Mouse (Mus musculus) cerebellum, adult 11-12 months (tissue): ENCODE data around the gene Prkar2b.

Experiments used
- DNase-seq: peaks from one replicate; pipeline ENCODE4 v3.0.0; 2022

Gene Prkar2b

GRCm38 (mm10) chr12:31964074-31964473 is 97.0 kb downstream of the Prkar2b start:
- no peak for DNase-seq

- DNase-seq, result no peak
These were observed 105.3 kb downstream of the Prkar2b start for GRCm38 (mm10) chr12:31955843-31956242.

DNA sequence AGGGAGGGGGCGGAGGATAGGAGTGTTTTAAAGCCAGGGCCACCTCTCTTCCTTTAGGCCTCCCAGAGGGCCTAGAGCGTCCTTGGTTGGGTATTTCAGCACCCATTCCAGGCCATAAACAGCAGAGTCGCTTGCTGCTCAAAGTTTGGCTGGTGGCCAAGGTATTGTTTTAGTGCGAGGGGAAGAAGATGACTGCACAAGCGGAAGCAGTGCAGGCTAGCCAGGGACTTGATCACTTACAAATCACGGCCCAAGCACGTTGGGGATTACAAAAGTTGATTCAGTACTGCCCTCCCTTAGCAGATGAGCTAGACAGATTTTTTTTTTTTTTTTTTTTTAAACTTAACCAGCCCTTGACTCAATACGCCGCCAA is 110.5 kb downstream of the Prkar2b start:
- no peak for DNase-seq

GRCm38 (mm10) chr12:31949759-31950658 is 111.1 kb downstream of the Prkar2b start, which contains the start of gene Hbp1:
Hbp1 (minus strand) TSS chr12:31950535.
- peak; percentile 100 for DNase-seq

- DNase-seq, result peak; percentile 89
These were observed 111.8 kb downstream of the Prkar2b start for GRCm38 (mm10) chr12:31949193-31949741.

DNA sequence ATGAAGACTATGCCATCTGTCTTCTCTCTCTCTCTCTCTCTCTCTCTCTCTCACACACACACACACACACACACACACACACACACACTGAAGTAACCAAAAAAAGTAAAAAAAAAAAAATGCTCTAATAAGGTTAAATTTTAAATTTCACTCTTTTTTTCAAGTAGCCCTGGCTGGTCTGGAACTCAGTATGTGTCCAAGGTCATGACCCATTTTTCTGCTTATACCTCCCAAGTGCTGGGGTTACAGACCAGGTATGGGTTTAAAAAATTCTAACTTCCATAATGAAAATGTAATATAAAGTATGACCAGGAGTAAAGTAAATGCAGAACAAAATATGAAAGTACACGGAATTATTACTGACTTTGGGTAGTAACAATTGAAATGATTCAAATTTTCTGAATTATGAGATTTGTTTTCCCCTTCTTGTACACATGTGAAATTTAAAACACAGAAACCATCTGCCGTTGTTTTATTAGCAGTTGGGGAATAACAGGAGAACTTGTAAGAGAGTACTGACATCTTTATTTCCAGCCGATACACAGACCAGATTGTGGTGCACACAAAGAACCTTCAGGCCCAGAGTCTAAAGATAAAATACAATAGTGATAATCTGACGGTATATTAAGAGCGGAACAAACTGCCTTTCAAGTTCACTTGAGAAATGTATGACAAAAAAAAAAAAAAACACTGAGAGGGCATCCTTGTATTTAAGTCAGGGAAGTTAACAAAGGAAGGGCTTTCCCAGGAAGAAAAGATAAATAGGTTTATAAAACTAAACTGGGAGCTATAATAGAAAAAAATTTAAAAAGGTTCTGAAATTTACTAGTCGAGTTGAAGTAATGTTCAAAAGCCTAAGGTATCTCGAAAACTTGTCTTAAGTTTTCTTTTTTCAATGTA is 112.7 kb downstream of the Prkar2b start:
- no peak for DNase-seq

- peak; percentile 31 for DNase-seq
These were observed 113.6 kb downstream of the Prkar2b start for GRCm38 (mm10) chr12:31947476-31947875.

- DNase-seq, result no peak
These were observed 116.7 kb downstream of the Prkar2b start for GRCm38 (mm10) chr12:31944405-31944804.

GRCm38 (mm10) chr12:31943020-31943654 is 118.0 kb downstream of the Prkar2b start:
- no peak for DNase-seq

GRCm38 (mm10) chr12:31939026-31939425 is 122.1 kb downstream of the Prkar2b start:
- DNase-seq, result no peak

DNA sequence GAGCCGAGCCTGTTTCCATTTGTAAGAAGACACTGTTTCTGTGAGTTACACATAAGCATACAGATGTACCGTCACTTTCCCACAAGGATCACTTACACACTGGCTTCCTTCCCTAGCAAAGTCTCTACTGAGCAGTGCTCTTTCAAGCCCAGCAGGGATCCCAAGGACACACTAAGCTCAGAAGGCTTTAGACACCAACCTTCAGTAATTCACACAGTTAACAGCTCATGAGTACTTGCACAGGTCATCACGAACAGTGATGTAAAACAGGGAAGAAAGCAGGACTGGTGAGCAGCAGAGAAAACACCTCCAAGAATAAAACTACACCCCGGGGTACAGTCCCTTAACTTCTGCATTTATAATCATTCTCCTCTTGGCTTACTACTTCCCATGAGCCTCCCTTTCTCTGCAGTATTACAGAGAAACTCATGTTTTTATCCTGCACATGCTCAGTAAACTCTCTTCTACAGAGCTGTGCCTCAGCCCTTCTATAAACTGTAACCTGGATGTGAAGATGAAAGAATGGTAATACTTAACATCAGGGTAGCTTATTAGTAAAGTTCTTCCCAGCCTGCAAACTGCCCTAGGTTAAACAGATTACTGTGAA is 122.6 kb downstream of the Prkar2b start:
- no peak for DNase-seq

DNA sequence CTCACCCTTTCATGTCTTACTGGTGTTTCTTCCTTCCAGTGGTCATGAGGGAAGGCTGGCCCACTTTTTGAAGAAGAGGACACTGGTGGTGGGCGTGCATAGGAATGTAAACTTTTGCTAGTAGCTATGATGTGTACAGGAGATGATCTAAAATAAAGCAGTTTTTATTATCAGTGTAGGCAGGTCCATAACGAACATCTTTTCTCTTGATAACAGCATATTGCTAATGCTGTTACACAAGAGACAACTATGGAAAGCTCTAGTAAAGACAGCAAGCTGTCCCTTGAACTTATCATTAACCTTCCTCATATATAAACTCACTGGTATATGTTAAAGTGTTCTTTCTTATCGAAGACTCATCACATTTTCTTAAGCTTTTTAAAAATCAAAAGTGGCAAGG is 123.5 kb downstream of the Prkar2b start:
- DNase-seq, result no peak

GRCm38 (mm10) chr12:31936657-31937300 is 124.3 kb downstream of the Prkar2b start:
- no peak for DNase-seq

DNA sequence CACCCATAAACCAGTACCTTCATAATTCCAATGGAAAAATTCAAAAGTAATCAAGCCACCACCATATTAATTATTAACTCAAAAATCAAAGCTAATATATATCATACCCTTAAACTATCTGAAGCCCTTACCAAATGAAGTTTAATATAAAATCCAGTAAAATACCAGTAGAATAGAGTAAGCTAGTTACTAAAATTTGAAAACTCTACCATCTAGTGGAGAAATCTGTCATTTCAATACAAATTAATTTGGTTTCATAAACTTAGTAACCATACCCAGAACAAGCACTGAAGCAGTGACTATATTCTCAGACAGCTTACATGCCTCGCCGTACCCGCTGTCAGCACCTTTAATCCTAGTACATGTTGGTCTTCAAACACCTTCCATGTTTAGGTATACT is 129.3 kb downstream of the Prkar2b start:
- DNase-seq, result no peak

GRCm38 (mm10) chr12:31928498-31928897 is 132.6 kb downstream of the Prkar2b start:
- no peak for DNase-seq

GRCm38 (mm10) chr12:31926661-31927061 is 134.4 kb downstream of the Prkar2b start:
- DNase-seq, result peak; percentile 97

- no peak for DNase-seq
These were observed 135.8 kb downstream of the Prkar2b start for GRCm38 (mm10) chr12:31925343-31925742.

DNA sequence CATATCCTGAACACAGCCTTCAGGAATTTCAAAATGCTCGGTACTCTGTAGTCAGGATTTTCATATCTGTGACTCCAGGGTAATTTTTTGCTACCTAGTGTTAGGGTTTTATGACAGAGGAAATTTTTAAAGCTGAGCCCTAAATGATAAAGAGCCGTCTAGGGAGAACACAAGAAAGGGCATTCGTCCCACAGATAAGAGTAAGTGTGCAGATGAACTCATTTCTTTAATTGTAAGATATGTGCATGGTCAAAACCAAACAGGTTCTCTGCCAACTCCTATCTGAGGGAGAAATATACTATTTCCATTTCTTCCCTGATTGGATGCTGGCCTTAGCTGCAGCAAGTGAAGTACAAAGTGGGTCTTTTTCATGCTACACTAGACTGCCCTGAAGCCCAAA is 137.0 kb downstream of the Prkar2b start:
- DNase-seq, result no peak

- DNase-seq, result no peak
These were observed 140.4 kb downstream of the Prkar2b start for GRCm38 (mm10) chr12:31920464-31921405.

GRCm38 (mm10) chr12:31917245-31917644 is 143.9 kb downstream of the Prkar2b start:
- DNase-seq, result peak; percentile 90

- no peak for DNase-seq
These were observed 144.4 kb downstream of the Prkar2b start for GRCm38 (mm10) chr12:31916691-31917090.
